Mouse (Mus musculus): ENCODE results near the gene Arpc1b.
A peak's percentile ranks its signal among the peaks of the same experiment; 100 is the strongest.
"Not testable (repeated sequence)": the region's sequence is repeated elsewhere in the genome, so short reads cannot be mapped to it uniquely, and the experiment has no call there.

Arpc1b gene

DNA sequence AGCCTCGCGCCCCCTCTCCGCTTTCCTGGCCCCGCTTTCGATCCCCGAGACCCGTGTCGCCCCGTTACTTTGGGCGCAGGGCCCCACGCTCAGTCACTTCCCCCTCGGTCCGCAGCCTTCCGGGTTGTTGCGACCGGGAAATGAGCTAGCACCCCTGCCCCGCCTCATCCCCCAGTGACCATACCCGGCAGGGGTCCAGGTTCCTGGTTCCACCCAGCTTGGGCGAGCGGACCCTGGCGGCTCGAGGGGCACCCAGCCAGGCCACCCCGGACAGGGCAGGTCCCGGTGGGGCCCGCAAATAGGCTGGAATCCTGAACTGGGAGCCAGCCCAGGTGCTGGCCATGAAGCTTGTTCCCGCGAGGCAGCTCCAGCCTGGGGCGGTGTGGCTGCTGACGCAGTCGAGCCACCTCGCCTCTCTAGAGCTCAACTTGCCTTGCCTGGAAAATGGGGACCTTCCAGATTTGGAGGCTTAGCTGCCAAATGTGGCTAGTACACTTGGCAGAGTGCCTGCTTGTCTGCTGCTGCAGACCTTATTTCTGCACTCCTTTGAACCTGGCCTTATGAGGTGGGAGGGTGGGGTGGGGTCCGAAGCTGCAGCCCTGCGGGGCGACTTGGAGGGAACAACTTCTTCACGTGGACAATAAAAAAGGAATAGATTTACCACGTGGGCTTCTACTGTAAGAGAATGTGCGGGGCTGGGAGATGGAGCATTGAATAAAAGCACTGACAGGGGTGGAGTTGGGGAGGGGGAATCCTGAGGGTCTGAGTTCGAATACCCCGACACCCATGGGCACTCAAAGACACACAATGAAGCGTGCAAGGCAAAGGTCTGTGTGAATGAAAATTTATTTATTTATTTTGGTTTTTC lies 825 bp downstream of the Arpc1b start:
- peak; percentile 65 for DNase-seq (ENCODE audit: low read depth)

DNA sequence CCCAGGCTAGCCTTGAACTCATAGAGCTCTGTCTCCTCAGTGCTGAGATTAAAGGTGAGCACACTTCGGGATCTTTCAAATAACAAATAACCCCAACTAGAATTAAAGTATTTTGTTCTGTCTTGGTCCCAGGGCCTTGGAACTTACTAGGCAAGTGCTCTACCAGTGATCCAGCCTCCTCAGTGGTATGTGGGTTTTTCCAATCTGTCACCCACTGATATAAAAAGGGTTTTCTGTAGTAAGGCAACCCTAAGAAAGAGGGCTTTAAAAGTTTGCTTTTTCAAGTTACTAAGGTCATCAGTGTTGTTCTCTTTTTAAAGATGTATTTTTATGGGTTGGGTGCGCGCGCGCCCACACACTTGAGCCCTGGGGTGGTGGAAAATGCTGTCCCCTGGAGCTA lies 1.7 kb downstream of the Arpc1b start:
- DNase-seq (ENCODE audit: low read depth) = no peak

DNA sequence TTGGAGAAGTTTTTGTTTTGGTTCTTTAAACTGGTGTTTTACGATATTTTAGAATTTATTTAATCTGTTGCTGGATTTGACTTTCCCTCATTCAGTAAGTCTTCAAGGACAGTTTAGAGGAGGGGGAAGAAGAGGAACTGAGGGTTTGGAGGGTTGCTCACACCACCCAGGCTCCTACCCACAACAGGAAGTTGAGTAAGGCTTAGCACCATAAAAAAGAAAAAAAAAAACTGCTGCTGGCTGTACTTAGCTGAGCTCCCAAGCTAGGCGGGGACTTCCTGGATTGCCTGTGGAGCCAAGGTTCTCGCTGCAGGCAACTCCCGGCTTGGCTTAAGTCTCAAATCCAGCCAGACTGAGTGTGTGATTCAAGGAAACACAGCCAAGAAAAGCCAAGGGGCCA lies 2.3 kb downstream of the Arpc1b start:
- peak; percentile 76 for DNase-seq (ENCODE audit: low read depth)

DNA sequence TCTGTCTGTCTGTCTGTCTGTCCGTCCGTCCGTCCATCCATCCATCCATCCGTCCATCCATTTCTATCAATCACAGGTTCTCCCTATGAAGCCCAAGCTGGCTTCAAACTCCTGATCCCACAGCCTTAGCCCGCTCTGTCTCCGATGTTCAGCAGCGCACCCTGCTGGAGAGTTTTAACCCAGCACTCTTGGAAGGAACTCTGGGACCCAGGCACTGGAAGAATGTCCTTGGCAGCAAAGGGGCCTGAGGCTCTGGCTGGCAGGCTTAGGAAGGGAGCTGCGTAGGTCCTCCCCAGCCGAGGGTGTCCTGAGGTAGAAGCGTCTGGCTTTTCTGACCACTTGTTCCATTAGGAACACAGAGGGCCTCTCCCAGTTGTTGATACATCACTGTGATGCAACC lies 2.9 kb downstream of the Arpc1b start:
- DNase-seq (ENCODE audit: low read depth) = peak; percentile 66

DNA sequence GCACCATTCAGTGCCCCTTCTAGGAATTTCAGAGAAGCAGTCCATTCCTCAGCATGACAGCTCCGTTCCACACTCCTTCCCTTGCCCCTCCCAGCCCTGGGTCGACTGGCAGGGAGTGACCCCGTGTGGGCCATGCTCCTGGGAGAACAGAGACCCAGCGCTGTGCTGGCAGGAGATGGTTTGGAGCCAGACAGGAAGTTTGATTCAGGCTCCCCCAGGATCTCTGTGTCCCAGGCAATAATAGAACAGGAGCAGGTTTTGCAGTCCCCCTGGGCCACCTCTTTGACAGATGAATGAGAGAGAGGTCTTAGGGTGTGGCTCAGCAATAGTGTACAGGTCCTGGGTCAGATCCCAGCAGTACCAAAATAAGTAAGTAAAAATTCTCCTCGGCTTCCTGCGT lies 4.0 kb downstream of the Arpc1b start:
- DNase-seq (ENCODE audit: low read depth) = no peak

DNA sequence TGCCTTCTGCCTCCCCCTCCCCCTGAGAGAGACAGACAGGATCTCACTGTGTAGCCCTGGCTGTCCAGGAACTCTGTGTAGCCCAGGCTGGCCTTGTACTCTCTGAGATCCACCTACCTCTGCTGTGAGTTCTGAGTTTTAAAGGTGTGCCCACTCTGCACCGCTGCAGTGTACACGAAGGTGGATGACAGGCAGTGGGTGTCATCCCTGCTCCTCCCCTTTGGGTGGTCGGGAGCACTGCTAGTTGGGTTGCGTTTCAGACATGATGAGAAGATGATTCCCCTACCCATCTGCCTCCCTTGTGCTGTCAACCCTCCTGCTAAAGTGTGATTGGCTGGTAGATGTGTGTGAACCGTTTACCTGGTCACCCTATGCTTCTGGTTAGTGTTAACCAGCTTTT lies 4.4 kb downstream of the Arpc1b start:
- no peak for DNase-seq (ENCODE audit: low read depth)

DNA sequence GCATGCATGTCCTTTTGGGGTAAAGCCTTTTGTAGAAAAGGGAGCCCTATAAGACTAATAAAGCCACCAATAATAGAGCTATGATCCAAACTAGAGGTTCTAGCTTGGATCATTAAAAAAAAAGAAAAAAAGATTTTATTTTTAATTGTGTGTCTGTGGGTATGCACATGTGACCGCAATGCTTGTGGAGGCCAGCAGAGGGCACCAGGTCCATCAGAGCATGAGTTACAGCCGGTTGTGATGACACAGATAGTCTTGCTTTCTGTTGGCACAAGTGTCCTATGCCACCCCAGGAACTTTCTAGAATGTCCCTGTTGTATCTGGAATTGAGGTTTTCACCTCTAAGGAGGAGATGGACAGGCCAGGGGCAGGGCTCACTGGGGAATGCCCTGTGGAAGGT lies 5.4 kb downstream of the Arpc1b start:
- DNase-seq (ENCODE audit: low read depth) = peak; percentile 70

DNA sequence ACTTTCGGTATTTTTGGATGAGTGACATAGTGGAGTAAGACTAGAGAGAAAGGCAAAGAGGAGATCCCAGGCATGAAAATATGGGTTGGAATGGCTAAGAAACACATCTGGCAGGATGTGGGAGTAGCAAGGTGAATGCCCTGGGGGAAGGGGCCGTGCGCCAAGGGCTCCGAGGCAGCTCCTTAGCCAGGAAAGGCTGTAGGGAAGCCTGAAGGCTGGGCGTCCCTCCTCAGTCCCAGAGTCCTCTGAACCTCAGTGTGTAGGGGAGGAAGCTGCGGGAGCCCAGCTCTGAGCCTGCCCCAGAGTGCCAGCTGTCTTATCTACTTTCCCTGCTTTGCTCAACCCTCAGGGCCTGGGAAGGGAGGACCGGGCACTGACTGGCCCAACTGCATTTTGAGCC lies 6.9 kb downstream of the Arpc1b start:
- no peak for DNase-seq (ENCODE audit: low read depth)

DNA sequence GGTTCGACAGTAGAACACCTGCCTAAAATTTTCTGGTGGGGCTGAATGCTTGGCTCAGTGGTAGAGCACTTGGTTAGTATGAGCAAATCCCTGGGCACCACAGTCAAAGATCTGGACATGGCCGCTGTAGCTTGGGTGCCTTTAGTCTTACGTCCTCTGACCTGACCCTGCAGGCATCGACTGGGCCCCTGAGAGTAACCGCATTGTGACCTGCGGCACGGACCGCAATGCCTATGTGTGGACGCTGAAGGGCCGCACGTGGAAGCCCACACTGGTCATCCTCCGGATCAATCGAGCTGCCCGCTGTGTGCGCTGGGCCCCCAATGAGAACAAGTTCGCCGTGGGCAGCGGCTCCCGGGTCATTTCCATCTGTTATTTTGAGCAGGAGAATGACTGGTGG lies 9.4 kb downstream of the Arpc1b start:
- no peak for DNase-seq (ENCODE audit: low read depth)

DNA sequence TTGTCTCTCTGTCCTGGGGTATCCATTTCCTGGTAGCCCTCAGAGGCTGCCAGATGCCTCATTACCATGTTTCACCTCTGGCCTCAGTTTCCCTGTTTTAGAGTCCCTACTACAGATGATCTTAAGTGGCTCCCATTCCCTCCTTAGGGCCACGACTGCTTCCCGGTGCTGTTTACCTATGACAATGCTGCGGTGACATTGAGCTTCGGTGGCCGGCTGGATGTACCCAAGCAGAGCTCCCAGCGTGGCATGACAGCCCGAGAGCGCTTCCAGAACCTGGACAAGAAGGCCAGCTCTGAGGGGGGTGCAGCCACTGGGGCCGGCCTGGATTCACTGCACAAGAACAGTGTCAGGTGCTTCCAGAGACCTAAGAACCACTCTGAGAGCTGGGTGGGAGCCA lies 12.6 kb downstream of the Arpc1b start:
- no peak for DNase-seq (ENCODE audit: low read depth)

DNA sequence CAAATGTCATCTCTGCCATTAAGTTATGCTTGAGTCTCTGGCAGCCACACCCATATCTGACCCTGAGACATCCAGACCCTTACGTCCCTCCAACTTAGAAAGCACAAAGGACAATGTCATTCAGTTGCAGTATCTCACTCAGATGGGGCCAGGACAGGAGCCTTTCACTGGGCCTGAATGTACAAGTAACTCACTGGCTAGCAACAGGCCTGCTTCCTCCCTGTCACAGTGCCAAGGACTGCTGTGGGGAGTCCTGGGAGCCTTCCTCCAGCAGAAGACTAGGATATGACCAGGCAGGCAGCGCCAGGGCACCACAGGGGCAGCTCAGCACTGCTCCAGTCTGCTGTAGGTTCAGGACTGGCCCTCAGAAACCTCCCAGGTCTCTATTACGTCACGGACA lies 15.1 kb downstream of the Arpc1b start:
- DNase-seq (ENCODE audit: low read depth) = no peak

DNA sequence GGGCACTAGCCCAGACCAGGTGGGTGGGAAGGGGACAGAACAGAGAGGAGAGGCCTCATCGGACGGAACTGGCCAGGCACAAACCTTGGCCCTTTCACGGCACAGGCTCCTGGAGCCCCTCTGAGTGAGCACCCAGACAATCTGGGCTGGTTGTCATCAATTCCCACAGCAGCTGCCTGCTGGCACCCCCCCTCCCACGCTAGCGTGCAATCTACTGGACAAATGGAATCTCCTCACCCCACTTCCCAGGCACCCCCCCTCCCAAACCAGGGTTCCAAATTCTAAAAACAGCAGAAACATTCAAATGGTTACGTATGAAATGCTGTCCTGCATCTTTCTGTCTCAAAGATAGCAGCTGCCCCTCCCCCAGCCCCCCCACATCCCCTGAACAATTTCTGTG lies 15.8 kb downstream of the Arpc1b start:
- DNase-seq (ENCODE audit: low read depth) = not testable (repeated sequence)

DNA sequence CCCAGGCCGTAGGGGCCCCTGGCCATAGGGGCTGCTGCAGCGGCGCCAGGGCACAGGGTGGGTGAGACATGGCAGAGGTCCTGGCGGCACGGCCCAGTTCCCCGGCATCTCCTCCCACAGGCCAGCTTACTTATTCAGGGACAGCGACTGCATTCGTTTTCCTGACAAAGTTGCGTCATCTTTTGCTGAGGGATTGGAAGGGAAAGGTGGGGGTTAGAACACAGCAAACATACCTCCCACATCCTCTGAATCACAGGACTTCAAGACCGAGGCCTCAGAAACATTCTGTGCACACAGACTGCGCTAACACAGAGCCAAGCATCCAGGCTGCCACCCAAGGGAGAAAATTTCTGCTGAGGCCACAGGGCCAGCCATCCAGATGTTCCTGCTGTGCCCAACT lies 16.2 kb downstream of the Arpc1b start:
- no peak for DNase-seq (ENCODE audit: low read depth)

DNA sequence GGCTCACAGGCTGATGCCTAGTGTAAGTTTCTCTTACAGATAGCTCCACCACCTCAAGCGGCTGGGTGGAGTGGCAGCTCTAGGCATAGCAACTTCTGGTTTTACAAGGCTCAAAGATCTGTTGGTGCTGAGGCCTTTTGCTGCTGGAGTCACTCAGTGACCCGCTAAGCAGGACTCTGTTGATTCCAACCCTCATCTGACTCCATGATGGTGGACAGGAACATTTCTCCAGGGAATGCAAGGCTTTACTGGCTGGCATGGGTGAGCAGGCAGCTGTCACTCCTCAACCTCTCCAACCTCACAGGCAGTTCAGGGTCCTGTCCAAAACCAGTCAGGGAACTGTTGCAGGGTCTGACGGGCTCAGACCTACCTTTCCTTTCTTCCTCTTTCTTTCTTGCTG lies 17.0 kb downstream of the Arpc1b start:
- no peak for DNase-seq (ENCODE audit: low read depth)

DNA sequence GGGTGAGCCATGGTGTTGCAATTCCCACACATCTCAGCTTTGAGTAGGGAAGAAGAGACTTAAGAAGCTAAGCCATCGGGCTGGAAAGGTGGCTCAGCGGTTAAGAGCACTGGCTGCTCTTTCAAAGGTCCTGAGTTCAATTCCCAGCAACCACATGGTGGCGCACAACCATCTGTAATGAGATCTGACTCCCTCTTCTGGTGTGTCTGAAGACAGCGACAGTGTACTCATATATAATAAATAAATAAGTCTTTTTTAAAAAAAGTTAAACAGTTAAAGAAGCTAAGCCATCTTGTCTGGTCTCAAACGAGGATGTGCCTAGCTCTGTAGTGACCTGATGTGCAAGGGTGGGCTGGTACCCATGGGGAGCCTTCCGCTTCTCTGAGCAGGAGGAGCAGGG lies 19.3 kb downstream of the Arpc1b start:
- DNase-seq (ENCODE audit: low read depth) = not testable (repeated sequence)

DNA sequence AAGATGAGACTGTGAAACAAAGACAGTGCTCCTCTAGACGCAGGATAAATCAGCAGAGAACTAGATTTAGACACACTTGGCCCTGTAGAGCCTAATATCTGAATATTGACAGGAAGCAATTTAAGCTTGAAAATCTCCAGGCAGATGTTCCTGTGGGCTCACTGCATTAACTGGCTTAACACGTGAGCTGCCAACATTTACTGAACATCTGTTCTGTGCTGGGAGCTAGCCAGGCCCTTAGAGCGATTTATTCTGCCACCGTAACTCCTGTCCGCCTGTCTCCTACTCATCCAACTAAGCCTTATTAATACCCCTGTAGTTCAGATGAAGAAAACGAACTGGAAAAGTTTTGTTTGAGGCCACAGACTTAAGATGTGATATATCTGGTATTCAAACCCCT lies 24.8 kb downstream of the Arpc1b start:
- DNase-seq (ENCODE audit: low read depth) = no peak

DNA sequence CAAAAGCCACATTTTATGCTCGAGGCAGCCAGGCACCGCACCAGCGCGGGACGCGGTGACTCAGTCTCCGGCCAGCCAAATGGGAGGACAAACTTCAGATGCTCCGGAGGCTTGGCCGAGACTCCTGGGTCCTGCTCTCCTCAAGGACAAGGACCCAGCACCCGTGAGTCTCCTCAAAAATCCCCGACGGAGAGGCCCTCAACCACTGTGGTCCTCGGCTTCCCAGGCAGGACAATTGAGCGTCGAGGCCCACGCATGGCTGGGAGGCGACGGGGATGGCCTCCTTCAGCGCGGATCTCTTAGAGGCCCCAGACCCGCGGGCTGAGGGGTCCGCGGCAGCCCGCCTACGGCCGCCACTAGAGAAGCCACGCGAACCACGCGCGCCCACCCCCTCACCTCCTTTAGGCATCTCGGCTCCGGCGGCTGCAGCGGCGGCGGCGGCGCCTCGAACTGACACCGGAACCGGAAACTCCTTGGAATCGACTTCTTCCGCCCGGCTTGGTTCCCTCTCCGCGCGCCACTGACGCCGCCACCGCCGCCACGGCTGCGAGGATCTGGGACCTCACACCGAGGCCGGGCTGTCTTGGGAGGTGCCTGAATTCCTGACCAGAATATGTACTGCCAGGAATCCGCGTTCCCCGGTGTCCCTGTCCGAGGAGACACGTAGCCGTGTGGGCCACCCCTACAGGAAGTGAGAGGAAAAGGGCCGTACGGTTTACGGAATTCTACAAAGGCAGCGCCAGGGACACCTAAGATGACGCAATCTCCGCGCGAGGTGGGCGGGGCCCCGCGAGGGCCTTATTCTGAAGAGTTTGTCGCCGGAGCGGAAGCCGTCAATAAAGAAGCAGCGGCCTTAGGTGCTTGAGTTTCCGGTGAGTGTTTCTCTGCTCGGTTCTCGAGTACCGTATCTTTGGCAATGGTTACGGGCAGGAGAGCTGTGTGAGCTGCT lies 25.8 kb downstream of the Arpc1b start, which contains the start of the genes Pdap1 and Bud31:
Pdap1 (minus strand) TSS at position 668 of the 949 bp plus-strand sequence.
Bud31 (plus strand) TSS at position 792 of the 949 bp plus-strand sequence.
- DNase-seq (ENCODE audit: low read depth) = peak; percentile 98

DNA sequence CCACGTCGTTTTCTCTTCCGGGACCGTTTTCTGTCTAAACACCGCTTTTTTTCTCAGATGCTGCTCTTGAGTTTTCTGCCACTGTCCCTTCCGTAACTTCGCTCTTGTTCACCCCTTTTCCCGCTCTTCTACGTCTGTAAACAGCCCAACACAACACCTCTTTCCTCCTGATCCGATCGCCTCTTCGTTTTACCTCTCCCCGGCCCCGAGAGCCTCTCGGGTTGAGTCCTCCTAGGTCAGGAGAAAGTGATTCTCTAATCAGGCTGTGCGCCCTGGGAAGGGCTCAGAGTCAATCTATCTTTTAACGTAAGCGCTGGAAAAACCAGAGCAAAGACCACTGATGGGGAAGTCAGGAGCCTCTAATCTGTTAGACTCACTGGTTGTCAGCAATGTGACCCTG lies 26.6 kb downstream of the Arpc1b start:
- no peak for DNase-seq (ENCODE audit: low read depth)

DNA sequence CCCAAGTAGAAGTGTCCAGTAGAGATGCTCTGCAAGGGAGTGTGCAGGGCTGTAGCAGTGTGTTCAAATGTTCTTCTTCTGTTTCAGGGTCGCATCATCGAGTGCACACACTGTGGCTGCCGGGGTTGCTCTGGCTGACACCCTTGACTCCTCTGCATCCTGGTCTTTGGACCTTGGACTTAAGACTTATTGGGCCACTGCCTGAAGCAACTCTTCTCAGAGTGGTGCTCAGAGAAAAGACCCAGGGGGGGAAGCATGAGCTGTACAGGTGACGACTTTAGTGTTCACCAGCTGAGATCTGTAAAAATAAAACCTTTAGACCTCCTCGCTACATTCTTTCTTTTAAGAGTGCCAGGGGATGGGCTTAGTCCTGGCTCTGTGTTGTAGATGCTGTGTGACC lies 33.7 kb downstream of the Arpc1b start:
- no peak for DNase-seq (ENCODE audit: low read depth)

DNA sequence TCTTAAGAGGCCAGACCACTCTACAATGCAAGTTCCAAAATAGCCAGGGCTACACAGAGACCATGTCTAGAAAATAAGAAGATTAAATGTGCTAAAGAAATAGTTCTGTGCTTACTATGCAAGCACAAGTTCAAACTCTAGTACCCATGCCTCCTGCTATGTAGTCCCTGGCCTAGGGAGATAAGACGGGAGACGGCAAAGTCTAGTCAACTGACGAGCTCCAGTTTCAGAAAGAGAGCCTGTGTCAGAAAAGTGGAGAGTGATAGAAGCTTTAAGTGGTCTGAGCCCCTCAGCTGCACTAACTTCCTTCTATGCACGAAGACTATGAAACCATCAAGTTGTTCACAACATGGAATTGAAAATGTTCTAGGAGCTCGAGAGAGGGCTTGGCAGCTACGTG lies 35.3 kb downstream of the Arpc1b start:
- no peak for DNase-seq (ENCODE audit: low read depth)

DNA sequence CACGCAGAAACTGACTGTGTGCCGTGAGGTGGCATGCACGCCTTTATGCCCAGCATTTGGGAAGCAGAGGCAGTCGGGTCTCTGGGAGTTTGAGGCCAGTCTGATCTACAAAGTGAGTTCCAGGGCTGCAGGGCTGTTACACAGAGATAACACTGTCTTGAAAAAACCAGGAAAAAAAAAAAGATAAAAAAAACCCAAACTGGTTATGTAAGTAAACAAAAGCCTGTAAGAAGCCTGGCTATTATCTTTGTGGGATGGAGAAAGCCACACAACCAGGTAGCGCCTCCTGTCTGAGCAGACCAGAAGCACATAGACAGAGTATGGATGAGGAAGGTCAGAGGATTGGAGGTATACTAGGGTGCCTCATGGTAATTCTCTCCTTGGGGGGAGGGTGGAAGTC lies 38.7 kb downstream of the Arpc1b start:
- DNase-seq (ENCODE audit: low read depth) = no peak

DNA sequence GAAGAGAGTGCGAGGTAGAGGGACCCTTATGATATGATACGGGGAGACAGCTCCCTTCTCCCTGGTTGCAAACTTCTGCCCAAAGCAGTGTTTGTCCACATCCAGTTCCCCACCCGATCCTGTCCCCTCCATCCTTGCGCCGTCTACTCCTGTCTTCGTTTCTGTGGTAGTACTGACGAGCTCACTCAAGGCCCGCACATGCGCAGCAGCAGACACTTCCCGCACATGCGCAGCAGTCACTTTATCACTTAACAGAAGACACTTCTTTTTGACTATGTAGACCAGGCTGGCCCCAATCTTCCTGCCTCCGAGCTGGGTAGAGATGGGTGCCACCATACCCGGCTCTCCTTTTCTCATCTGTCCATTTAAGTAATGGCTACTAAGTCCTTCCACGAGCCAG lies 47.3 kb downstream of the Arpc1b start:
- DNase-seq (ENCODE audit: low read depth) = no peak

DNA sequence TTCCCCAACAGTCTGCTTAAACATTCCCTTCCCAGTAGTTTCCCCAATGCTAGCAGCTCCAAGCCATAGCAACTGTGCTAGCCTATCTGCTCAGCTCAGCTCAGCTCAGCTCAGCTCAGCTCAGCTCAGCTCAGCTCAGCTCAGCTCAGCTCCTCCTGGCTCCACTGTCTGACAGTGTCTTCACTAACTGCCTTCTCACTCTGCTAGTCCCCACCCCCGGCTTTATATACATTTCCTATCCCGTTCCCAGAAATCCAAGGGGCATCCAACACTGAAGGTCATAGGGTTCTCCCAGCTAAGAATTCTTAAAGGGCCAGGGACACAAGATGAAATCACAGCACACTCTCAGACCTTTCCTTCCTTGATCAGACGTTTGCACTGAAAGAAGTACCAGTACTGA lies 50.7 kb downstream of the Arpc1b start:
- DNase-seq (ENCODE audit: low read depth) = no peak
